8 mouse cellular contexts compared by ENCODE assay signal in genomic region chr11:49711981-49712554, GRCm38 (mm10). TPM values are rescaled to one million over a fixed set of nuclear protein-coding genes. Genes with fewer than 3 reads are reported as not detected.
A peak's percentile ranks its signal among the peaks of the same experiment; 100 is the strongest.
DNase-seq lines count a peak whose midpoint lies in the region; ATAC-seq and TF ChIP-seq lines count a peak whose summit lies in the region.

No protein-coding gene starts in this region.

- H3K4me2 ChIP-seq in forebrain, embryonic 11.5 days (ENCODE audit: low read depth, low read length, severe bottlenecking) = peak overlapping the region; percentile 60
- H3K4me2 ChIP-seq in hindbrain, postnatal 0 days (ENCODE audit: low read depth, low read length) = peak overlapping the region; percentile 67
- peak overlapping the region; percentile 62 for H3K4me2 ChIP-seq in neural tube, embryonic 14.5 days (ENCODE audit: low read depth, low read length)

- peak in 1 of 2 experiments; percentile 26 for DNase-seq in layer of hippocampus, adult 2 months (ENCODE audit: low spot score in 2 of 2)
- no peak for DNase-seq in layer of hippocampus, adult 18-20 months (ENCODE audit: low spot score in 2 of 2)
- DNase-seq in adipocyte (ENCODE audit: low spot score) = peak; percentile 10
- DNase-seq in forebrain, embryonic 11.5 days (ENCODE audit: low spot score) = peak; percentile 82
- DNase-seq in hindbrain, postnatal 0 days (ENCODE audit: low spot score) = peak; percentile 47
- DNase-seq in lung, adult 18-20 months = peak; percentile 35 to 36
- peak; percentile 68 for DNase-seq in yolk sac, embryonic 10.5 days (ENCODE audit: low spot score)

- no peaks in the 10 kb centered on the region for H3K9me3 ChIP-seq in forebrain, embryonic 11.5 days (ENCODE audit: control insufficient read depth, low read length)
- H3K9me3 ChIP-seq in hindbrain, postnatal 0 days (ENCODE audit: low read length) = no peaks in the 10 kb centered on the region
- no peaks in the 10 kb centered on the region for H3K9me3 ChIP-seq in neural tube, embryonic 14.5 days (ENCODE audit: control insufficient read depth, low read length)

- TF ChIP-seq CTCF in layer of hippocampus, adult 2 months (conservative IDR thresholded peaks at IDR 0.05) = peak; percentile 34
- TF ChIP-seq CTCF in hindbrain, postnatal 0 days (IDR thresholded peaks at IDR 0.05; ENCODE audit: low read depth) = no peak

- no peaks in the 10 kb centered on the region for H3K27me3 ChIP-seq in forebrain, embryonic 11.5 days (ENCODE audit: control insufficient read depth, insufficient read depth, low read length)
- no peaks in the 10 kb centered on the region for H3K27me3 ChIP-seq in hindbrain, postnatal 0 days (ENCODE audit: insufficient read depth, low read length)
- peaks cover 4% of the 10 kb centered on the region; the same call in 1 of the 2 replicates for H3K27me3 ChIP-seq in neural tube, embryonic 14.5 days (ENCODE audit: control insufficient read depth, insufficient read depth, low read length)

- peak overlapping the region; percentile 88 for H3K4me3 ChIP-seq in layer of hippocampus, adult 2 months
- peak overlapping the region; percentile 98 for H3K4me3 ChIP-seq in forebrain, embryonic 11.5 days (ENCODE audit: low read depth, low read length)
- H3K4me3 ChIP-seq in hindbrain, postnatal 0 days (ENCODE audit: low read length) = peak overlapping the region; percentile 63
- peak overlapping the region; percentile 96 for H3K4me3 ChIP-seq in neural tube, embryonic 14.5 days (ENCODE audit: low read depth, low read length)

- H3K4me1 ChIP-seq in forebrain, embryonic 11.5 days (replicated peaks; ENCODE audit: control insufficient read depth, insufficient read depth, low read length) = peaks cover 6% of the 10 kb centered on the region; the same call in 1 of the 2 replicates
- peaks cover 12% of the 10 kb centered on the region; the same call in 1 of the 2 replicates for H3K4me1 ChIP-seq in hindbrain, postnatal 0 days (ENCODE audit: insufficient read depth, low read length)
- H3K4me1 ChIP-seq in neural tube, embryonic 14.5 days (ENCODE audit: control insufficient read depth, insufficient read depth, low read length) = peaks cover 20% of the 10 kb centered on the region

- 0% methylated on average over 44 of the region's 70 CpGs for WGBS in forebrain, embryonic 11.5 days
- 2% methylated on average over 46 of the region's 70 CpGs for WGBS in hindbrain, postnatal 0 days
- WGBS in neural tube, embryonic 14.5 days = under 1% methylated on average over 55 of the region's 70 CpGs

- ATAC-seq in forebrain, embryonic 11.5 days (replicated peaks; ENCODE audit: low FRiP score) = peak; percentile 79
- ATAC-seq in hindbrain, postnatal 0 days = peak; percentile 72
- peak; percentile 76 for ATAC-seq in neural tube, embryonic 14.5 days (ENCODE audit: low read depth)

- no peaks in the 10 kb centered on the region; the same call in 1 of the 2 replicates for H3K36me3 ChIP-seq in forebrain, embryonic 11.5 days (ENCODE audit: control insufficient read depth, insufficient read depth, low read length)
- H3K36me3 ChIP-seq in hindbrain, postnatal 0 days (ENCODE audit: insufficient read depth, low read length) = no peaks in the 10 kb centered on the region
- no peaks in the 10 kb centered on the region for H3K36me3 ChIP-seq in neural tube, embryonic 14.5 days (ENCODE audit: control insufficient read depth, insufficient read depth, low read length)

- peak overlapping the region; percentile 99 for H3K9ac ChIP-seq in forebrain, embryonic 11.5 days (ENCODE audit: low read length)
- H3K9ac ChIP-seq in hindbrain, postnatal 0 days (replicated peaks; ENCODE audit: low read length) = peak overlapping the region; percentile 85
- peak overlapping the region; percentile 97 for H3K9ac ChIP-seq in neural tube, embryonic 14.5 days (replicated peaks; ENCODE audit: low read depth, low read length)

- H3K27ac ChIP-seq in layer of hippocampus, adult 2 months = peak overlapping the region; percentile 91
- H3K27ac ChIP-seq in forebrain, embryonic 11.5 days (ENCODE audit: low read depth, low read length) = peak overlapping the region; percentile 91
- peak overlapping the region; percentile 90 for H3K27ac ChIP-seq in hindbrain, postnatal 0 days
- H3K27ac ChIP-seq in neural tube, embryonic 14.5 days (ENCODE audit: low read depth, low read length) = peak overlapping the region; percentile 95

RNA-seq across cellular contexts. Expression of gene Cnot6, which starts 0.5 kb away (rescaled TPM):
- 10 to 100 TPM; 43.6 to 46.4 TPM for total RNA-seq in layer of hippocampus, adult 2 months (2021)
- 10 to 100 TPM; 48.3 to 48.8 TPM for total RNA-seq in layer of hippocampus, adult 18-20 months (2021)
- 55.3 and 60.2 TPM in 2 replicates for polyA plus RNA-seq in forebrain, embryonic 11.5 days (2014; fragmentation: Nextera tagmentation; extraction: Ambion mirVana)
- total RNA-seq in hindbrain, postnatal 0 days (2014; rRNA removed) = 32.0 and 38.5 TPM in 2 replicates
- 32.7 and 33.0 TPM in 2 replicates for polyA plus RNA-seq in hindbrain, postnatal 0 days (2015; fragmentation: Nextera tagmentation; extraction: Ambion mirVana)
- polyA plus RNA-seq in neural tube, embryonic 14.5 days (2014; fragmentation: Nextera tagmentation; extraction: Ambion mirVana) = 38.6 and 45.7 TPM in 2 replicates

RNA-seq across cellular contexts. Expression of gene Scgb3a1, which starts 48.7 kb away (rescaled TPM):
- total RNA-seq in layer of hippocampus, adult 2 months (2021) = not detected
- not detected for total RNA-seq in layer of hippocampus, adult 18-20 months (2021)
- not detected in 2 replicates for polyA plus RNA-seq in forebrain, embryonic 11.5 days (2014; fragmentation: Nextera tagmentation; extraction: Ambion mirVana)
- total RNA-seq in hindbrain, postnatal 0 days (2014; rRNA removed) = not detected in 2 replicates
- polyA plus RNA-seq in hindbrain, postnatal 0 days (2015; fragmentation: Nextera tagmentation; extraction: Ambion mirVana) = 0.33 and 0.55 TPM in 2 replicates
- not detected in 2 replicates for polyA plus RNA-seq in neural tube, embryonic 14.5 days (2014; fragmentation: Nextera tagmentation; extraction: Ambion mirVana)

Comparison
In these comparisons a context has a peak if more than half of its experiments do, and no peak if none do; other contexts are left out.
1. DNase-seq: peak in adipocyte (single experiment), forebrain, embryonic 11.5 days (single experiment), hindbrain, postnatal 0 days (single experiment), lung, adult 18-20 months (2 of 2) and yolk sac, embryonic 10.5 days (single experiment); none in layer of hippocampus, adult 18-20 months (0 of 2).
2. Peak in every context shown above with its lines, with median percentiles within 50 percentile points of each other: H3K27ac ChIP-seq, H3K4me3 ChIP-seq, ATAC-seq, H3K4me2 ChIP-seq and H3K9ac ChIP-seq.